Mouse (Mus musculus) erythroblast, embryonic 14.5 days (primary cell): ENCODE measurements around the gene Dst.

ENCODE experiments used
- GATA1 ChIP-seq: IDR thresholded peaks from 2 replicates; pipeline ENCODE4 v1.6.1; 2012; ENCODE audit warnings: low read length, inconsistent platforms, mixed read lengths
- TAL1 ChIP-seq: IDR thresholded peaks from 3 replicates; pipeline ENCODE4 v1.6.1; 2012; ENCODE audit warnings: low read length, inconsistent platforms, mixed read lengths

GRCm38 (mm10) chr1:34150416-34151093, 242.5 kb downstream of the Dst start:
- TF ChIP-seq GATA1 (no peak), TAL1 (no peak)
